8 mouse cellular contexts compared by ENCODE assay signal in genomic region chr12:19246731-19247130, GRCm38 (mm10).
DNase-seq lines count a peak whose midpoint lies in the region.

No protein-coding gene starts in this region.

- DNase-seq in 416B (ENCODE audit: low read depth) = peak; percentile 39
- DNase-seq in adrenal gland, adult (ENCODE audit: inconsistent age in 2 of 2, low spot score in 1 of 2) = peak; percentile 33 to 53
- peak; percentile 10 for DNase-seq in cerebellum, adult 8-10 months
- peak; percentile 20 for DNase-seq in gastrocnemius, postnatal 25 days
- DNase-seq in kidney, adult 11 months = peak; percentile 29
- DNase-seq in layer of hippocampus, adult 9-11 months = peak; percentile 2
- DNase-seq in natural killer cell, adult 2 months (ENCODE audit: low spot score in 2 of 2) = peak; percentile 23 to 36
- peak; percentile 3 to 9 for DNase-seq in thymus, adult 18-20 months

Comparison
In these comparisons a context has a peak if more than half of its experiments do, and no peak if none do; other contexts are left out.
1. Peak in every context shown above with its lines: DNase-seq.